Mouse (Mus musculus) intestine, postnatal 0 days (tissue): ENCODE results near the gene Myh9. TPM values are rescaled to one million over a fixed set of nuclear protein-coding genes. Genes with fewer than 3 reads are reported as not detected.

Experiments
- ATAC-seq: fragments of 200-750 bp; cut with Nextera tagmentation; 2 replicates; pipeline ENCODE4 v1.8.0; 2017; ENCODE audit warnings: mild to moderate bottlenecking, moderate TSS enrichment, moderate library complexity
- H3K27ac ChIP-seq: fragments of 300-500 bp; sonication (generic); 2 replicates; pipeline ENCODE4 v1.5.1; 2014; ENCODE audit warnings: mild to moderate bottlenecking, low read depth, low read length, moderate library complexity
- H3K27me3 ChIP-seq: fragments of 300-500 bp; sonication (generic); replicated peaks from 2 replicates; pipeline ENCODE4 v1.6.1; 2014; ENCODE audit warnings: low read length, mixed read lengths; ENCODE audit not compliant: control insufficient read depth, insufficient read depth
- H3K36me3 ChIP-seq: fragments of 300-500 bp; sonication (generic); 2 replicates; pipeline ENCODE4 v1.6.1; 2014; ENCODE audit warnings: mild to moderate bottlenecking, moderate library complexity; ENCODE audit not compliant: control insufficient read depth, insufficient read depth
- H3K4me1 ChIP-seq: fragments of 300-500 bp; sonication (generic); replicated peaks from 2 replicates; pipeline ENCODE4 v1.6.1; 2014; ENCODE audit warnings: antibody characterized with exemption, low read length, mixed read lengths; ENCODE audit not compliant: control insufficient read depth, insufficient read depth
- H3K4me2 ChIP-seq: fragments of 300-500 bp; sonication (generic); replicated peaks from 2 replicates; pipeline ENCODE4 v1.6.1; 2014; ENCODE audit warnings: low read depth, mild to moderate bottlenecking, moderate library complexity
- H3K4me3 ChIP-seq: fragments of 300-500 bp; sonication (generic); 2 replicates; pipeline ENCODE4 v1.5.1; 2014; ENCODE audit warnings: low read depth, low read length
- H3K9ac ChIP-seq: fragments of 300-500 bp; sonication (generic); 2 replicates; pipeline ENCODE4 v1.6.1; 2014; ENCODE audit warnings: mild to moderate bottlenecking, low read depth, low read length
- H3K9me3 ChIP-seq: fragments of 300-500 bp; sonication (generic); 2 replicates; pipeline ENCODE4 v1.6.1; 2016; ENCODE audit warnings: mixed run types; ENCODE audit not compliant: control insufficient read depth
- CTCF ChIP-seq: sonication (generic); IDR thresholded peaks from 2 replicates; pipeline ENCODE4 v1.5.1; 2016; ENCODE audit warnings: low read depth, mild to moderate bottlenecking, control low read depth, antibody characterized with exemption, moderate library complexity
- WGBS: fragments of 180-500 bp; shearing (Covaris S2); extraction: QIAGEN DNeasy Blood & Tissue Kit; methylation state at CpG from one replicate; pipeline ENCODE4 v1.1.7; 2014; 5-methylcytosine and 5-hydroxymethylcytosine counted together
- polyA plus RNA-seq: library from polyadenylated mRNA; unstranded; fragments of >200 nt; fragmentation: Nextera tagmentation; extraction: Ambion mirVana; gene quantifications from 2 replicates; pipeline ENCODE4 v1.2.1, GENCODE M21; 2015

Gene Myh9
- polyA plus RNA-seq, 1 experiment from 2014 or later, result 25.7 TPM

- ATAC-seq, result no peak
- WGBS, result 80% methylated on average over 22 of the region's 22 CpGs
- TF ChIP-seq CTCF, result no peak
These were observed 21.3 kb upstream of the Myh9 start for GRCm38 (mm10) chr15:77862991-77863972.

GRCm38 (mm10) chr15:77860081-77860665, 18.2 kb upstream of the Myh9 start:
- 13% methylated on average over 1 of the region's 1 CpGs for WGBS
- no peak overlapping the region for H3K27ac ChIP-seq

More at GRCm38 (mm10) chr15:77862991-77863972, 21.3 kb upstream of the Myh9 start:
- H3K4me1 ChIP-seq, result peaks cover 6% of the 10 kb centered on the region; the same call in 1 of the 2 replicates
- H3K4me3 ChIP-seq, result no peak overlapping the region
- no peaks in the 10 kb centered on the region for H3K27me3 ChIP-seq
- H3K9ac ChIP-seq, result no peak overlapping the region
- H3K27ac ChIP-seq, result no peak overlapping the region
- no peak overlapping the region for H3K4me2 ChIP-seq
- H3K36me3 ChIP-seq, result no peaks in the 10 kb centered on the region
- H3K9me3 ChIP-seq, result no peaks in the 10 kb centered on the region

GRCm38 (mm10) chr15:77857662-77858156, 15.7 kb upstream of the Myh9 start:
- Histone ChIP-seq H3K4me2 (peak overlapping the region; percentile 54), H3K4me3 (peak overlapping the region; percentile 21), H3K9me3 (no peaks in the 10 kb centered on the region), H3K27me3 (no peaks in the 10 kb centered on the region), H3K9ac (no peak overlapping the region), H3K4me1 (peaks cover 5% of the 10 kb centered on the region; the same call in 1 of the 2 replicates), H3K36me3 (no peaks in the 10 kb centered on the region), H3K27ac (peak overlapping the region; percentile 31)
- peak; percentile 93 for ATAC-seq
- TF ChIP-seq CTCF, result no peak
- 3% methylated on average over 28 of the region's 28 CpGs for WGBS

More at GRCm38 (mm10) chr15:77860081-77860665, 18.2 kb upstream of the Myh9 start:
- Histone ChIP-seq H3K9me3 (no peaks in the 10 kb centered on the region), H3K36me3 (no peaks in the 10 kb centered on the region), H3K4me3 (no peak overlapping the region), H3K9ac (no peak overlapping the region), H3K4me2 (no peak overlapping the region), H3K4me1 (peaks cover 5% of the 10 kb centered on the region; the same call in 1 of the 2 replicates), H3K27me3 (no peaks in the 10 kb centered on the region)
- no peak for ATAC-seq
- no peak for TF ChIP-seq CTCF

- WGBS, result 39% methylated on average over 5 of the region's 5 CpGs
- Histone ChIP-seq H3K4me2 (no peak overlapping the region), H3K27me3 (no peaks in the 10 kb centered on the region), H3K4me3 (no peak overlapping the region), H3K9ac (no peak overlapping the region), H3K27ac (no peak overlapping the region), H3K36me3 (no peaks in the 10 kb centered on the region), H3K4me1 (peaks cover 5% of the 10 kb centered on the region; the same call in 1 of the 2 replicates), H3K9me3 (no peaks in the 10 kb centered on the region)
- TF ChIP-seq CTCF, result no peak
- ATAC-seq, result no peak
These were observed 14.6 kb upstream of the Myh9 start for GRCm38 (mm10) chr15:77856541-77856940.

GRCm38 (mm10) chr15:77855301-77855700, 13.3 kb upstream of the Myh9 start:
- Histone ChIP-seq H3K4me3 (no peak overlapping the region), H3K4me1 (peaks cover 5% of the 10 kb centered on the region; the same call in 1 of the 2 replicates), H3K9ac (no peak overlapping the region), H3K27me3 (no peaks in the 10 kb centered on the region), H3K9me3 (no peaks in the 10 kb centered on the region), H3K27ac (peak overlapping the region; percentile 54), H3K4me2 (no peak overlapping the region), H3K36me3 (no peaks in the 10 kb centered on the region)
- TF ChIP-seq CTCF, result no peak
- WGBS, result 30% methylated on average over 8 of the region's 8 CpGs
- ATAC-seq, result peak; percentile 65

- Histone ChIP-seq H3K9ac (no peak overlapping the region), H3K9me3 (no peaks in the 10 kb centered on the region), H3K27ac (no peak overlapping the region), H3K36me3 (no peaks in the 10 kb centered on the region), H3K4me1 (peaks cover 5% of the 10 kb centered on the region; the same call in 1 of the 2 replicates), H3K4me3 (no peak overlapping the region), H3K4me2 (no peak overlapping the region), H3K27me3 (no peaks in the 10 kb centered on the region)
- no peak for ATAC-seq
- no peak for TF ChIP-seq CTCF
- 79% methylated on average over 2 of the region's 2 CpGs for WGBS
These were observed 10.0 kb upstream of the Myh9 start for GRCm38 (mm10) chr15:77852001-77852400.
